Mouse (Mus musculus) forebrain, embryonic 10.5 days (tissue): Measurements from ENCODE around the gene St6galnac5. TPM values are rescaled to one million over a fixed set of nuclear protein-coding genes. Genes with fewer than 3 reads are reported as not detected.

Experiments
- DNase-seq: peaks from one replicate; pipeline ENCODE4 v3.0.0-alpha.2; 2017; ENCODE audit warnings: low spot score; ENCODE audit errors: extremely low spot score
- H3K27ac ChIP-seq: fragments of 300-500 bp; sonication (generic); 2 replicates; pipeline ENCODE4 v1.5.1; 2016; ENCODE audit warnings: mild to moderate bottlenecking
- H3K27me3 ChIP-seq: fragments of 300-500 bp; sonication (generic); 2 replicates; pipeline ENCODE4 v1.6.1; 2016; ENCODE audit warnings: mild to moderate bottlenecking; ENCODE audit not compliant: poor library complexity, severe bottlenecking
- H3K36me3 ChIP-seq: fragments of 300-500 bp; sonication (generic); replicated peaks from 2 replicates; pipeline ENCODE4 v1.6.1; 2016; ENCODE audit warnings: mild to moderate bottlenecking, moderate library complexity
- H3K4me1 ChIP-seq: fragments of 300-500 bp; sonication (generic); 2 replicates; pipeline ENCODE4 v1.6.1; 2016
- H3K4me3 ChIP-seq: fragments of 300-500 bp; sonication (generic); 2 replicates; pipeline ENCODE4 v1.5.1; 2016; ENCODE audit warnings: mild to moderate bottlenecking, moderate library complexity
- H3K9me3 ChIP-seq: fragments of 300-500 bp; sonication (generic); 2 replicates; pipeline ENCODE4 v1.6.1; 2016; ENCODE audit warnings: mild to moderate bottlenecking, moderate library complexity
- WGBS: fragments of 180-500 bp; shearing (Covaris S2); methylation state at CpG from one replicate; pipeline ENCODE4 v1.1.7; 2016; 5-methylcytosine and 5-hydroxymethylcytosine counted together
- polyA plus RNA-seq: library from polyadenylated mRNA; unstranded; fragments of >200 nt; fragmentation: Nextera tagmentation; extraction: Ambion mirVana; gene quantifications from 2 replicates; pipeline ENCODE4 v1.2.1, GENCODE M21; 2016

St6galnac5 gene
- polyA plus RNA-seq, 1 experiment from 2014 or later, result 1.1 TPM

DNA sequence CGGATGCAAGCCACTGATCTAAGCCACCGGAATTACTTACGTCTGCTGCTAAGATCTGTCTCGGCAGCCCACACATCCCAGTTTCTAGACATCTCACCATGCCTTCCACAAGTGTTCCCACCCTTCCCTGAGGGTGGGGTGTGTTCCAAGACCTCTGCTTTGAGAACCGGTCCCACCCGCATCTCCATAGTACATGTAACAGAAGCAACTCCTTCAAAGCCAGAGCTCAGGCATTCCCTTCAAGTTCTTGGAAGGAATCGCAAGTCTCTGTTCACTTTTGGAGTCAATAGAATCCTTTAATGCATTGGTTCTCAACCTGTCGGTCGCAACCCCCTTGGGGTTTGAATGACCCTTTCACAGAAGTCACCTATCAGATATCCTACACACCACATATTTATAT, 83.1 kb downstream of the St6galnac5 start:
- 93% methylated on average over 9 of the region's 9 CpGs for WGBS
- DNase-seq, result no peak
- no peaks in the 10 kb centered on the region for H3K9me3 ChIP-seq
- no peaks in the 10 kb centered on the region for H3K4me1 ChIP-seq
- H3K27me3 ChIP-seq, result no peaks in the 10 kb centered on the region
- no peak overlapping the region for H3K4me3 ChIP-seq
- no peaks in the 10 kb centered on the region for H3K36me3 ChIP-seq
- no peak overlapping the region for H3K27ac ChIP-seq

DNA sequence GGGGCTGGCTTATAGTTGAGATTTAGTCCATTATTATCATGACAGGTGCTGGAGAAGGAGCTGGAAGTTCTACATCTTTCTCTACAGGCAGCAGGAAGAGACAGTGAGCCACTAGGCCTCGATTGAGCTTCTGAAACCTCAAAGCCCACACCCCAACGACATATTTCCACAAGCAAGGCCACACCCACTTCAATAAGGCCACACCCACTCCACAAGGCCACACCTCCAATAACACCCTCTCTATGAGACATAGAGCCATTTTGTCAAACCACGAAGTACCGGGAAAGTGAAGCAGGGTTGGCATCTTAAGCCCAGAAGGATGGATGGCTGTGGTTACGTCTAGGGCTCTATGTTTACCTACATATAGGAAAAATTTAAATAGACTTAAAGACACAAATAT, 84.8 kb downstream of the St6galnac5 start:
- H3K27ac ChIP-seq, result no peak overlapping the region
- no peak for DNase-seq
- WGBS, result 85% methylated on average over 5 of the region's 5 CpGs

DNA sequence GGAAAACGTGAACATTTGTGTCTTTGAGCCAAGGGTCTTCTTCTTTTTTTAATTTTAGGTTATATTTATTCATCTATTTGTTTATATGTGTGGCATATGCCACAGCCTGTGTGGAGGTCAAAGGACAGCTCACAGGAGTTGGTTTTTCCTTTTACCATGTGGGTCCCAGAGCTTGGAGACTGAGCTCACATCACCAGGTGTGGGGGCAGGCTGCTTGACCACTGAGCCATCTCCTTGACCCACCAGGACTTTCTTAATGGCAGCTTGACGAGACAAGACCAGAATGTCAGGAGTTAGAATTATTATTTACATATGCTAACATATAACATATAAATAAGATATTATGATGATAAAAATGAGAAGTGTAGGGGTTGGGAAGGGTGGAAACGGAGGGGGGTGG, 85.9 kb downstream of the St6galnac5 start:
- Histone ChIP-seq H3K27me3 (no peaks in the 10 kb centered on the region), H3K4me1 (no peaks in the 10 kb centered on the region), H3K27ac (no peak overlapping the region), H3K9me3 (no peaks in the 10 kb centered on the region), H3K36me3 (no peaks in the 10 kb centered on the region), H3K4me3 (no peak overlapping the region)
- no peak for DNase-seq
- 74% methylated on average over 3 of the region's 3 CpGs for WGBS

More for the DNA sequence above, 84.8 kb downstream of the St6galnac5 start:
- Histone ChIP-seq H3K9me3 (no peaks in the 10 kb centered on the region), H3K4me1 (no peaks in the 10 kb centered on the region), H3K4me3 (no peak overlapping the region), H3K36me3 (no peaks in the 10 kb centered on the region), H3K27me3 (no peaks in the 10 kb centered on the region)

DNA sequence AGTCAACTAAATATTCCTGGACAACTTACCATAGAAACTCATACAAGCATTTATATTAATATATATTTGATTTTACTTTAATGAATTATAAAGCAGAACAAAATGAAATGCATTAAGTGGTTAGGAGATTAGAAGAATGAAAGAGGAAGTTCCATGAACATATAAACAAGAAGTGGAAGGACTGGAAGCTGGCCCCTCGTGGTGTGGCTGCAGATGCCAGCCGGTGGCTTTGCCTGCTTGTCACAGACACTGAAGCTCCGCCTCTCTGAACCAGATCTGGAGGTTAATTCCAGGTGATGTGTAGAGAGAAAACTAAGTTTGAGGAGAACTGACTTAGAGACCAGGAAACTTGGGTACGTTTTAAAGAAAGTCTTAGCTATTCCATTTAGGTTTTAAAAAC, 87.1 kb downstream of the St6galnac5 start:
- Histone ChIP-seq H3K27me3 (no peaks in the 10 kb centered on the region), H3K4me1 (no peaks in the 10 kb centered on the region), H3K27ac (no peak overlapping the region), H3K4me3 (no peak overlapping the region), H3K36me3 (no peaks in the 10 kb centered on the region), H3K9me3 (no peaks in the 10 kb centered on the region)
- DNase-seq, result no peak
- WGBS, result 67% methylated on average over 4 of the region's 4 CpGs

- Histone ChIP-seq H3K9me3 (no peaks in the 10 kb centered on the region), H3K27me3 (no peaks in the 10 kb centered on the region), H3K27ac (no peak overlapping the region), H3K36me3 (no peaks in the 10 kb centered on the region), H3K4me3 (no peak overlapping the region), H3K4me1 (peaks cover 16% of the 10 kb centered on the region)
- DNase-seq, result no peak
- 77% methylated on average over 7 of the region's 7 CpGs for WGBS
Measured at GRCm38 (mm10) chr3:152888116-152888515, 93.9 kb downstream of the St6galnac5 start.

- Histone ChIP-seq H3K4me1 (peaks cover 16% of the 10 kb centered on the region), H3K4me3 (no peak overlapping the region), H3K36me3 (no peaks in the 10 kb centered on the region), H3K27me3 (no peaks in the 10 kb centered on the region; the same call in 1 of the 2 replicates), H3K9me3 (no peaks in the 10 kb centered on the region), H3K27ac (no peak overlapping the region)
- no peak for DNase-seq
Measured at GRCm38 (mm10) chr3:152886749-152887148, 95.3 kb downstream of the St6galnac5 start.

- Histone ChIP-seq H3K27ac (no peak overlapping the region), H3K4me3 (no peak overlapping the region), H3K4me1 (peaks cover 20% of the 10 kb centered on the region), H3K36me3 (no peaks in the 10 kb centered on the region), H3K9me3 (no peaks in the 10 kb centered on the region), H3K27me3 (no peaks in the 10 kb centered on the region; the same call in 1 of the 2 replicates)
- 79% methylated on average over 3 of the region's 3 CpGs for WGBS
- DNase-seq, result no peak
Measured at GRCm38 (mm10) chr3:152883556-152883955, 98.5 kb downstream of the St6galnac5 start.

DNA sequence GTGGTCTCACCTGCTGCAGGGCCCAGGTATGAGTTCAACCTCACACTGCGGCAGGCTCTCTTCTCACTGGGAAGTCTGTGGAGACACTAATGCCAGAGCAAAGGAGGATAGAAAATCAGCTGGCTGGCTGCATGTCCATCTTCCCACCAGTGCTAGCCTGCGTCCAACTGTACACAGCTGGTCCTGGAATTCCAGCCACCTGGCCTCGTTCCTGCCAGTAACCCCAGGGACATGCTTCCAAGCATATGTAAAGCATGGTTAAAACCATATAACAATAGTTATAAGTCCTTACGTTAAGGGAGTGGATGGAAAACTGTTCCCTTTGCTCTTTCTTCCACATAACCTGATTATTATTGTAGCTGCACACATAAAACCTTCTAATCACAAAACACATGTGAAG, 100.3 kb downstream of the St6galnac5 start:
- H3K4me1 ChIP-seq, result peaks cover 20% of the 10 kb centered on the region
- H3K4me3 ChIP-seq, result no peak overlapping the region
- no peaks in the 10 kb centered on the region for H3K9me3 ChIP-seq
- DNase-seq, result no peak
- 86% methylated on average over 4 of the region's 4 CpGs for WGBS
- H3K27me3 ChIP-seq, result no peaks in the 10 kb centered on the region; the same call in 1 of the 2 replicates
- no peak overlapping the region for H3K27ac ChIP-seq
- H3K36me3 ChIP-seq, result no peaks in the 10 kb centered on the region

GRCm38 (mm10) chr3:152880121-152880835, 101.8 kb downstream of the St6galnac5 start:
- Histone ChIP-seq H3K9me3 (no peaks in the 10 kb centered on the region), H3K27me3 (no peaks in the 10 kb centered on the region; the same call in 1 of the 2 replicates), H3K4me3 (no peak overlapping the region), H3K4me1 (peaks cover 20% of the 10 kb centered on the region), H3K36me3 (no peaks in the 10 kb centered on the region), H3K27ac (no peak overlapping the region)
- no peak for DNase-seq
- 73% methylated on average over 15 of the region's 15 CpGs for WGBS

DNA sequence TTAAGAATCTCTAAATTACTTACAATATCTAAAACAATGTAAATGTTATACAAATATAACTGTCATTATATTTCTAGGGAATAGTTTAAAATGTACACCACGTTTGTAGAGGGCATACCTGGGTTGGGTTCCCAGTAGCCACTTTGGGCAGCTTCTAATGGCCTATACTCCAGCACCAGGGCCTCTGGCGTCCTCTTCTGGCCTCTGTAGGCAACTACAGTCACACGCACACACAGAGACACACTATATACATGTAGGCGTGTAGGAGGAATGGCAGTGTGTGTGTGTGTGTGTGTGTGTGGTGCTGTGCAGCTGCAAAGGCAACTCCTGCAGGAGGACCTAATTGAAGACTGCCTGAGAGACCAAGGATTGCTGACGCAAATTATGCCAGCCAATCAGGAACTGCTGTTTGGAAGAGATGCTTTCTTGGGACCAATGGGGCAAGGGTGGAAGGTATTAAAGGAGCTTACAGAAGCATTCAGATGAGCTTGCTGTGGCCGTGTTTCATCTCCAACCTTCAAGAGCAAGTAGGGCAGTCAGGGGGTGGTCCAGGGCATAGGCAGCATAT, 106.2 kb downstream of the St6galnac5 start:
- H3K9me3 ChIP-seq, result no peaks in the 10 kb centered on the region
- H3K27me3 ChIP-seq, result no peaks in the 10 kb centered on the region
- no peak overlapping the region for H3K27ac ChIP-seq
- WGBS, result 87% methylated on average over 6 of the region's 6 CpGs
- H3K4me3 ChIP-seq, result no peak overlapping the region
- no peak for DNase-seq
- H3K4me1 ChIP-seq, result peaks cover 15% of the 10 kb centered on the region
- no peaks in the 10 kb centered on the region for H3K36me3 ChIP-seq

DNA sequence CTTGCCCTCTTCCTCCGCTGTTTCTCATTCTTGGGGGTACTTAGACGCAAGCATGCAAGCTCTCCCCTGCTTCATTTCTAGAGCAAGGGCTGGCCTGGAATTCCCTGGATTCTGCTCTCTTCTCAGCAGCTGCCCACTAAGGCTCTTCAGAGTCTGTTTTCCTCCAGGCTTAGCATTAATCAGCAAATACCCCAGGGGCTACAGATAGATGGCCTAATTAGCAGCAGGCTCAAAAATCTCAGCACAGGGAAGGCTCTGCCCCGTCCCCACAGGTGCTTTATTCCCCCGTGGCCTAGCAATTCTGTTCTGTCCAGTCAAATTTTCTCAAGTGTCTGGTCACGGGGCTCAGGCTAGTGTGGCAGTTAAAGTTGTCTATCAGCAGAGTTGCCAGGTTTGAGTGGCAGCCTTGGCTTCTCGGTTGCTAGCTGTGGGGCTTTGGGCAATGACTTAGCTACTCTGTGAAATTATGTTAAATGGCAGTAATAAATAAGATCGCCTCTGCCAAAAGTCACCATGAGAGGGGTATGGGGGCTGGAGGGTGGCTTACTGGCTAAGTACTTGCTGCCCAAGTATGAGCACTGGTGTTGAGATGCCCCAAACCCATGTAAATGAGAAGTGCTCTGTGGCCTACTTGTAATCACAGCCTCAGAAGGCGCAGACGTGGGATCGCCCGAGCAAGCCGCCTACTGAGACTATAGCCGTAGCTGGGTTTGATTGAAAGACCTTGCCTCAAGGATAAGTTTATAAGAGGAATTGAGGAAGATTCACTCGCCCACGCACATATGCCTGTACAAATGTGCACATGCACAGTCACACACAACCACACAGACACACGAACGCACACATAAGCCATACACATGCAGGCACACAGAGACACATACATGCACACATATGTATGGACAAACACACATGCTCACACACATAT, 107.4 kb downstream of the St6galnac5 start:
- no peaks in the 10 kb centered on the region for H3K27me3 ChIP-seq
- peaks cover 11% of the 10 kb centered on the region for H3K4me1 ChIP-seq
- DNase-seq, result no peak
- 89% methylated on average over 17 of the region's 17 CpGs for WGBS
- no peaks in the 10 kb centered on the region for H3K9me3 ChIP-seq
- no peak overlapping the region for H3K4me3 ChIP-seq
- H3K36me3 ChIP-seq, result no peaks in the 10 kb centered on the region
- no peak overlapping the region for H3K27ac ChIP-seq

DNA sequence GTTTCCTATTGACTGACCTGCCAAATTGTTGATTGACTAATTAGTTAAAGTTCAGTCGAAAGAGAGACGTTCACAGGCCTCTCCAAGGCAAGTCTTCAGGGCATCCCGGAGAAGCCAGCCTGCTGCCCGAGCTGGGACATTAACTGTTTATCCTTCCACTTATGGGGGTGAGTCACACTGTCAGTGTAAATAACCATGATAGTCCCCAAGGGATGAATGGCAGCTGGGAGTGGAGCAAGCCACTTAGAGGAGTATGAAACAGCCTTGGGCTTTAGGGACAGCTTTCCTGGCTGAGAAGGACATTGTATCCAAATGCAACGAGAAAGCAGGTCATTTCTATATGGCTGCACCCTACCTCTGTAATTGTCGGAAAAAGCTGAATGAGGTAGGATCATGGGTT, 109.5 kb downstream of the St6galnac5 start:
- DNase-seq, result no peak
- H3K9me3 ChIP-seq, result no peaks in the 10 kb centered on the region
- H3K27me3 ChIP-seq, result no peaks in the 10 kb centered on the region
- no peak overlapping the region for H3K27ac ChIP-seq
- WGBS, result 77% methylated on average over 6 of the region's 6 CpGs
- peaks cover 11% of the 10 kb centered on the region for H3K4me1 ChIP-seq
- no peaks in the 10 kb centered on the region for H3K36me3 ChIP-seq
- no peak overlapping the region for H3K4me3 ChIP-seq

DNA sequence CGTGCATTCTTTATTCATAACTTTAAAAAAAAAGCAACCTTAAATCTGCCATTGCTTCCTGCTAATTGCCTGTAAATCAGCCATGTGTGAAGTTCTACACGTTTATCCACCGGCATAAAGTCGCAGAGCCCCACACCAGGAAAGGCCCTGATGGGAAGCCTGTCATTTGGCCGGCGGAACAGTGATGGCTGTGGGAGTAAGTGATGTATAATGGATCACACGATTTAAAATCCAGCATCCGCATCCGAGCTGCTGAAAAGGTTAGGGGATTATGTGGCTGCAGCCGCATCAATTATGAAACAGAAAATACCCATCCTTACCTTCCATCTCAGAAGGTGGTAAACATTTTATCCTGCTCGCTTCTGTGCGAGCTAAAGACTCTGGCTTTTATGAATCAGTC, 110.0 kb downstream of the St6galnac5 start:
- DNase-seq, result no peak
- H3K27ac ChIP-seq, result no peak overlapping the region

More for the DNA sequence above, 110.0 kb downstream of the St6galnac5 start:
- Histone ChIP-seq H3K36me3 (no peaks in the 10 kb centered on the region), H3K4me1 (peaks cover 11% of the 10 kb centered on the region), H3K27me3 (no peaks in the 10 kb centered on the region), H3K9me3 (no peaks in the 10 kb centered on the region), H3K4me3 (no peak overlapping the region)
- 91% methylated on average over 12 of the region's 12 CpGs for WGBS
